Mouse (Mus musculus) megakaryocyte, adult 5-6 weeks (primary cell): ENCODE data around the gene Nedd9. TPM values are rescaled to one million over a fixed set of nuclear protein-coding genes. Genes with fewer than 3 reads are reported as not detected.
A peak's percentile ranks its signal among the peaks of the same experiment; 100 is the strongest.

Source experiments
- ATAC-seq: 2 replicates; pipeline ENCODE4 v1.8.0; 2016; ENCODE audit warnings: mild to moderate bottlenecking, inconsistent platforms; ENCODE audit not compliant: poor library complexity, severe bottlenecking
- total RNA-seq, 2 experiments: library from RNA; stranded (forward) in 1 of 2; stranded (reverse) in 1 of 2; fragments of 153-499, 151-499 nt in 1 of 2; fragments of 221-1000, 200-1000 nt in 1 of 2; gene quantifications; 2 replicates each; pipeline versions ENCODE4 v1.2.3 to v1.2.4; 2015 to 2017

Nedd9 gene
- total RNA-seq (2015) = 50.6 and 64.3 TPM in 2 replicates
- total RNA-seq (2017) = 74.0 and 85.5 TPM in 2 replicates

- peak; percentile 85 for ATAC-seq
Measured at GRCm38 (mm10) chr13:41486606-41487408, at the start of gene Nedd9. Nedd9 (minus strand) TSS chr13:41487362.

GRCm38 (mm10) chr13:41532625-41533024 lies 45.5 kb upstream of the Nedd9 start:
- ATAC-seq = no peak

- no peak for ATAC-seq
Measured at GRCm38 (mm10) chr13:41530326-41530725, 43.2 kb upstream of the Nedd9 start.

GRCm38 (mm10) chr13:41524208-41524607 lies 37.0 kb upstream of the Nedd9 start:
- no peak for ATAC-seq

GRCm38 (mm10) chr13:41521296-41521695 lies 34.1 kb upstream of the Nedd9 start:
- ATAC-seq = peak; percentile 85

- peak; percentile 48 for ATAC-seq
Measured at GRCm38 (mm10) chr13:41520549-41521161, 33.5 kb upstream of the Nedd9 start.

- ATAC-seq = no peak
Measured at GRCm38 (mm10) chr13:41519792-41520191, 32.6 kb upstream of the Nedd9 start.

GRCm38 (mm10) chr13:41517193-41517592 lies 30.0 kb upstream of the Nedd9 start:
- ATAC-seq = no peak

- ATAC-seq = peak; percentile 74
Measured at GRCm38 (mm10) chr13:41515749-41516148, 28.6 kb upstream of the Nedd9 start.

GRCm38 (mm10) chr13:41514918-41515317 lies 27.8 kb upstream of the Nedd9 start:
- ATAC-seq = no peak

GRCm38 (mm10) chr13:41513456-41513855 lies 26.3 kb upstream of the Nedd9 start:
- ATAC-seq = peak; percentile 67; the same call in 1 of the 2 replicates

GRCm38 (mm10) chr13:41512243-41512642 lies 25.1 kb upstream of the Nedd9 start:
- no peak for ATAC-seq

GRCm38 (mm10) chr13:41510631-41511419 lies 23.7 kb upstream of the Nedd9 start:
- ATAC-seq = no peak

GRCm38 (mm10) chr13:41505594-41505993 lies 18.4 kb upstream of the Nedd9 start:
- ATAC-seq = 0 out of 2 replicates have a peak, but pooled peaks have one; percentile 16

GRCm38 (mm10) chr13:41504997-41505396 lies 17.8 kb upstream of the Nedd9 start:
- ATAC-seq = no peak

- ATAC-seq = no peak
Measured at GRCm38 (mm10) chr13:41504448-41504847, 17.3 kb upstream of the Nedd9 start.

- ATAC-seq = no peak
Measured at GRCm38 (mm10) chr13:41502917-41503301, 15.7 kb upstream of the Nedd9 start.

GRCm38 (mm10) chr13:41502136-41502916 lies 15.2 kb upstream of the Nedd9 start:
- ATAC-seq = peak; percentile 70

GRCm38 (mm10) chr13:41500793-41501192 lies 13.6 kb upstream of the Nedd9 start:
- peak; percentile 91 for ATAC-seq

GRCm38 (mm10) chr13:41498611-41499121 lies 11.5 kb upstream of the Nedd9 start:
- no peak for ATAC-seq
